Mouse (Mus musculus) brain, embryonic 18.5 days (tissue): ENCODE results near the gene Nxnl1.
"Not testable (repeated sequence)": the region's sequence is repeated elsewhere in the genome, so short reads cannot be mapped to it uniquely, and the experiment has no call there.

Source experiments
- DNase-seq: peaks from one replicate; pipeline ENCODE4 v3.0.0-alpha.2; 2012; ENCODE audit warnings: low read depth, low spot score

Gene Nxnl1

GRCm38 (mm10) chr8:71554644-71555043 lies 11.8 kb downstream of the Nxnl1 start:
- no peak for DNase-seq

GRCm38 (mm10) chr8:71554001-71554400 lies 12.4 kb downstream of the Nxnl1 start:
- DNase-seq: no peak

DNA sequence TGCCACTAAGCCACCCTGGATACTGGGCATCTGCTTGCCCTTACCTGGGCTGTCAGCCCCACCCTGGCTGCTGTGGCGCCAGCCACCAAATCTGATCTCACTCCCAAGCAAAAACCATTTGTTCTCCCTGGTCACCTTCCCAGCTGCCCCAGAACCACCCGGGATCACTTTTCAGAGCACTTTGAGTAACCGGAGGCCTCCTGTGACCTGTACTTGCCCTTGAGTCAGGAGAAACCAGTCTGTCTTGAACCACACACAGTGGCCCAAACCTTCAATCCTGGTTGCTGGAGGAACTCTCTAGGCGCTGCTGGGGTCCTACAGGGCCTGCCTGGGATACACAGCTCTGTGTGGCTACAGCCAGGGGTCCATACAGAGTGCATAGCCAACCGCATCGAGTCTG lies 13.6 kb downstream of the Nxnl1 start:
- DNase-seq: no peak

DNA sequence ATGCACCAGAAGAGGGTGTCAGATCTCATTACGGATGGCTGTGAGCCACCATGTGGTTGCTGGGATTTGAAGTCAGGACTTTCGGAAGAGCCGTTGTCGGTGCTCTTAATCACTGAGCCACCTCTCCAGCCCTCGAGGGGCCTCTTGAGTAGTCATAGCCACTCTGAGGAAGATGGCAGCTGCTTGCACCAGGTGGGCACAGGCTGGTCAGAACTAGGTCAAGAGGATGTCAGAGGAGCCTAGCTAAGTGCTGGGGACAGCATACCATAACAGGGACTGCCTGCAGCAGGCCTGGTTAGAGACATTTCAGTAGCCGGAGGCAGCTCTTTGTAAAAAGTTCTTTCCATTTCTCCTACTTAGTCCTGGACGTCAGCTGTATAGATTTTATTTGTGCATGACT lies 15.6 kb downstream of the Nxnl1 start:
- no peak for DNase-seq

- DNase-seq: no peak
These were observed 18.8 kb downstream of the Nxnl1 start for GRCm38 (mm10) chr8:71547590-71547989.

- no peak for DNase-seq
These were observed 21.3 kb downstream of the Nxnl1 start for GRCm38 (mm10) chr8:71545053-71545452.

GRCm38 (mm10) chr8:71543755-71544154 lies 22.6 kb downstream of the Nxnl1 start:
- DNase-seq: no peak

DNA sequence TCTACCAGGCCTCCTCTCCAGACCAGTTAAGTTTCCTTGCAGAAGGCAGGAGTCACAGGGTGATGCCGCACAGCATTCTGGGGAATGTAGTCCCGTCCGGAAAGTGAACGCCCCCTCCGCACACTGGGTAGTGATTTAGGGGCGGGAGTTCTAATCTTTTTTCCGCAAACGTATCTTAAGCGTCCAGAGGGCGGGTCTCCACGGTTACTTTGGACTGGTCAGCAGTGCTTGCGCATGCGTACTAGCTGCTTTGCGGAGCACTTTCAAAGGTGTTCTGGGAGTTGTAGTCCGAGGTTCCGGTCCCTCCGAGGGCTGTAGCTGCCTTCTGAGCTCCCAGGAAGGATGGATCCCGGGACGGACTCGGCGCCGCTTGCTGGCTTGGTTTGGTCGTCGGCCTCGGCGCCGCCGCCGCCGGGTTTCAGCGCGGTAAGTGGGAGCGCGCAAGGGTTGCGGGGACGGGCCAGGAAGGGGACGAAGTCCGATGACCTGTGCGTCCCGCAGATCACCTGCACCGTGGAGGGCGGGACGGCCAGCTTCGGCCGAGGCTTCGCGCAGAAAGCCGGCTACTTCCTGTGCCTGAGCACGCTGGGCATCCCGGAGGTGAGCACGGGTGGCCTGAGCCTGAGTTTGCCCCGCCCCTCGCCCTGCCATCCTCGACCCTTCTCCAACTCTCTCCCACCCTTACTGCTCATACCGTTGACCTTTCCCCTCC lies 23.6 kb downstream of the Nxnl1 start, which contains the start of gene Mvb12a:
TSS of gene Mvb12a (plus strand) at position 291 of the 712 bp plus-strand sequence.
- DNase-seq: peak; percentile 98

DNA sequence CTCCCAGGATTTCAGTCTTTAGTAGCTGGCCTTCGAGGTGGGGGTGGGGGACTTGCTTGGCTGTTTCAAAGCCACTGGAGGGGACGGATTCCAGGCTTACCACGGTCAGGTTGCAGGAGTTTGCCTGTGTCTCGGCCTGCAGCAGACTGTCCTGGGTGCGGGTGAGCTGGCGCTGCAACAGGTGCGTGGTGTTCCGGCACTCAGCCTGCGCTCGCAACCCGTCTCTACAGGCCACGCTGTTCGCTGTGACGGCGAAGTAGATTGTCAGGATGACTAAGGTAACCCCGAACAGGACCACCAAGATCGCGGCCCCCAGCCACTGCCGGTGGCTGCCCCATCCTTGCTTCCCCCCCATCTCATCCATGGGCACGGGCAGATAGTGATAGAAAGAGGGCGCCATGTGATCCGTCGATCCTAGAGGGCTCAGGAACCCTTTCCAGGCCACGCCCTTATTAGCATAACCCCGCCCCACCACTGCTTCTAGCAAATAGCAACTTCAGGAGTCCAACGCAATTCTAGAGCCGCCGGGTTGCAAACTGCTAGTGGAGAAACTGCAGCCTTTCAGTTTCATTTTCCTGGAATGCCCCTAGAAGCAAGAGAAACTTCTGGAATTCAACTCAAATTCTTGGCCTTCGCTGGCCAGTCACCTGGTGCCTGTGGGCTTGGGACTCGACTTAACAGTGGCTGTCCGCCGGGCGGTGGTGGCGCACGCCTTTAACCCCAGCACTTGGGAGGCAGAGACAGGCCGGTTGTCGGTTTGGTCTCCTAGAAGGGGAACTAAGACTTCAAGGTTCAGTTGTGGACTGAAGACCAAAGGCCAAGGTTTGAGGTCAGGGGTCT lies 29.2 kb downstream of the Nxnl1 start, which contains the start of gene Bst2:
TSS of gene Bst2 (minus strand) at position 429 of the 840 bp plus-strand sequence.
- no peak for DNase-seq

GRCm38 (mm10) chr8:71535663-71536062 lies 30.7 kb downstream of the Nxnl1 start:
- DNase-seq: no peak

- no peak for DNase-seq
These were observed 32.1 kb downstream of the Nxnl1 start for GRCm38 (mm10) chr8:71534263-71534810.

DNA sequence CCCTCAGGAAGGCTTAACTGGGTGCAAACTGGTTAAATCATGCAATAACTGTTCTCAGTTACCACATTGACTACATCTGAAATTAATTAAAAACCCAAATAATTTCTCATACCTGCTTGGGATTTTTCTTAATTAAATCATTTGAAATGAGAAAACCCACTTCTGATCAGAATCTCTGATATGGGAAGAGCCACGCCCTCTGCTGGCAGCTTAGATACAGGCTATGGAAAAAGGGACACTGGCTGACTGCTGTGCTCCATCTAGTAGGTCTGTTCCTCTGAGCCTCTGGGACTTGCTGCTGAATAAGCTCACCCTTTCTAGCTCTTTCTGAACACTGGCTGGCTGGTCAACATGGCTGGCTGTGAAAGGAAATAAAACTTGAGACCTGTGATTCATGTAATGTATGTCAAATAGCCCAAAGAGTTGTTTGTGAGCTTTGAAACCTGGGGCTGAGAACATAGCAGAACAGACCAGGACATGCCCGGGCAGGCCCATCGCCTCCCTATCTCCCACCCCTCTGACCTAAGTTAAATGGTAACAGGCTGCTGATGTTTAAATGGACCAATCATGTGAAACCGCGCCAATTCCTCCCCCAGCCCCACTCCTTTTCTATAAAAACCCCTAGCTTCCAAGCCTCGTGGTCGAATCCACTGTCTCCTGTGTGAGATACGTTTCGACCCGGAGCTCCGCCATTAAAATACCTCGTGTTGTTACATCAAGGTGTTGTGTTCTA lies 35.5 kb downstream of the Nxnl1 start:
- not testable (repeated sequence) for DNase-seq

DNA sequence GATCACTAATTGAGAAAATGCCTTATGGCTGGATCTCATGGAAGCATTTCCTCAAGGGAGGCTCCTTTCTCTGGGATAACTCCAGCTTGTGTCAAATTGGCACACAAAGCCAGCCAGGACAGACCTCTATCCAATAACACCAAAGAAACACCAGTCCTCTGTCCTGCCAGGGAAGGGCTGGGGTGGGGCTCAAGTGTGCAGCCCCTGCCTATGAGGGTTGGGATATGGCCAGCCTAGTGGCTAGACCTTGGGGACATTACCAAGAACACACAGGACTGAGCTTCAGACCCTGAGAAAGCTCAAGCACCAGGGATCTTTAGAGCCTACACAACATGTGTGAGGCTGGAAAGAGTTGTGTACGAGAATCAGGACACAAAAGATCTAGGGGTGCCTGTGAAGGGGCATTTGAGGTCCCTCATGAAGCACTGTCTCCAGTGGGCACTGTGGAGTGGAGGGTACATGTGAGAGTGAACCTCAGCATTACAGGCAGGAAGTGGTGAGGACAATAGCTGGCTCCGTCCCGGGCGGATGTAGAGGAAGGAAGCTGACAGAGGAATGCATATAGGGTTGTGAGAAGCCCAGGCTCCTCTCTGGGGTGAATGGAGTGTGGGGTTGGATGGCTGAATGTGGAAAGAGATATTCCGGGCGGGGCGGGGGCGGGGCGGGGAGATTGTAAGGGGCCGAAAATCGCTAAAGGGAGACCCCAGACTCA lies 37.9 kb downstream of the Nxnl1 start:
- no peak for DNase-seq

- DNase-seq: no peak
These were observed 39.1 kb downstream of the Nxnl1 start for GRCm38 (mm10) chr8:71527162-71527870.

DNA sequence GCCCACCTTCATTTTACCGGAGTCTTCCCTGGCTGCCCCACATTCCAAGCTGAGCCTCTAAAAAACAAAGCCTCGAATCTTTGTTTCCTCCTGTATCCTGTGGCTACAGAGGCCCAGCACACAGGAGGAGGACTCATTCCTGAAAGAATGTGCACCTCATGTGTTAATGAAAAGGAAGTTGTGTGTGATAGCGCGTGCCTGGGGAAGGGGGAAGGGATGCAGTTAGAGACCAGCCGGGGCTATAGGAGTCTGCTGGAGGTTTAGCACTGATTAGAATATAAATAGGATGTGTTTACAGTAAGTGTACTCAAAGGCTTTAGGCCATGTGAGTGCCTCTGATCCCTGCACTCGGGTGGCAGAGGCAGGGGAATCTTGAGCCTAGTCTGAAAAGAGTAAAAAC lies 40.1 kb downstream of the Nxnl1 start:
- no peak for DNase-seq

DNA sequence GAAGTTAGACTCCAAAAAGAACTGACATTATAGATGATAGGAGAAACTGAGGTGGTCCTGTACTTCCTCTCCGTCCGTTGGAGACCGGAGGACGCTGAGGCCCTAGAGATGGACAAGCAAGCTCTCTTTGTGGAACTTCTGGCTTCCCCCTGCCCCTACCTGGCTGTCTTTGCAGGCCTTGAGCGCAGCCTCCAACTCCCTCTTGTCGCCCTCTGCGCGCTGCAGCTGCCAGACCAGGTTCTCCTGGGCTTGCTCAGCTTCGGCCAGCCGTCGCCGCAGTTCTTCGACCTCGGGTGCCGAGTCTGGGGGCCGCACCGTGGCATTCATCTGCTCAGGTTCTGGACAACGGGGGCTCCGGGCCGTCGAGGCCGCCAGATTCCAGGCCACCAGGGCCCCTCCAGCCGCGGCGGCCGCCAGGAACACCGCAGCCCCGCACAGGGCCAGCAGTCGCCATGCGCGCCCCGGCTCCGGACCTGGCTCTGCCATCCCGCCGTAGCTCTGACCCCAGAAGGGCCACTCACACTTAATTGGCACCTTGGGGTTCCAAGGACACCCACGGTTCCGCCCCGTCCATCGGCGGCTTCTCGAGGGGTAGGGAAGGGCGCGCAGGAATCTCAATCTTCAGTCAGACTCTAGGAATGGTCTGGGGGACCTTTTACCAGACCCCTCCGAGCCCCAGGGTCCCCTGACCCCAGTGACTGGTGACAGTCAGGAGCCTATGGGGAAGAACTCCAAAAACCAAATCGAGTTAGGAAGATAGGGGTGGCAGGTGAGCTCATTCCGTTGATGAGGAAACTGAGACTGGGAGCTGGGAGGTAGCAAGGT lies 41.0 kb downstream of the Nxnl1 start, which contains the start of gene Ccdc194:
TSS of gene Ccdc194 (minus strand) at position 486 of the 825 bp plus-strand sequence.
- DNase-seq: no peak

DNA sequence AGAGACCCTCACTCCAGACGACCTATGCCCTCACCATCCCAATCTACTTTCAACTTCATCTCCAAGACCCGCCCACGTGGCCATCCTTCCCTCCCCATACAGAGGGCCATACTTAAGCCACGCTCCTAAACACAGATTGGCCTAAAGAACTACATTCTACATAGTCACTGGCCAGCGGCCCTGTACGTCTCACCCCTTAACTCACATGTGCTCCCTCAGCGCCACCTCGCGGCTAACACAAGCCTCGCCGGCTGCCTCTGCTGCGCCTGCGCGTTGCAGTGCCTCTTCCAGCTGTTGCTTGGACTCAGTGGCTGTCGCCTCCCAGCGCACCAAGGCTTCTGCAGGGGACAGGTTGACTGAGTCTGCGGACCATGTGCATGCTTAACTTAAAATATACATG lies 44.8 kb downstream of the Nxnl1 start:
- DNase-seq: peak; percentile 30

- not testable (repeated sequence) for DNase-seq
These were observed 47.2 kb downstream of the Nxnl1 start for GRCm38 (mm10) chr8:71519037-71519825.

- no peak for DNase-seq
These were observed 49.6 kb downstream of the Nxnl1 start for GRCm38 (mm10) chr8:71516786-71517185.
